Mouse (Mus musculus) testis, adult 2 months (tissue): Measurements from ENCODE around the gene Ntn1.

Source experiments
- CTCF ChIP-seq: fragments of 200-500 bp; IDR thresholded peaks from 2 replicates; pipeline ENCODE4 v1.5.1; 2012; ENCODE audit warnings: low read depth, mild to moderate bottlenecking, inconsistent platforms, low read length, moderate library complexity; ENCODE audit not compliant: control insufficient read depth, insufficient read depth, insufficient replicate concordance
- POLR2A ChIP-seq: fragments of 200-500 bp; IDR thresholded peaks from 2 replicates; pipeline ENCODE4 v1.6.1; 2012; ENCODE audit warnings: low read depth, mild to moderate bottlenecking, inconsistent platforms, low read length, moderate library complexity; ENCODE audit not compliant: control insufficient read depth

- TF ChIP-seq CTCF (peak; percentile 49; the same call in 1 of the 2 replicates), POLR2A (no peak)
These were observed 7.5 kb upstream of the Ntn1 start for GRCm38 (mm10) chr11:68408127-68408526.
